Mouse (Mus musculus) testis, postnatal 14 days (tissue): ENCODE measurements around the gene Epb41l2.

ENCODE experiments used
- DNase-seq: peaks from one replicate; pipeline ENCODE4 v3.0.0; 2021; ENCODE audit warnings: low spot score

Epb41l2 gene

DNA sequence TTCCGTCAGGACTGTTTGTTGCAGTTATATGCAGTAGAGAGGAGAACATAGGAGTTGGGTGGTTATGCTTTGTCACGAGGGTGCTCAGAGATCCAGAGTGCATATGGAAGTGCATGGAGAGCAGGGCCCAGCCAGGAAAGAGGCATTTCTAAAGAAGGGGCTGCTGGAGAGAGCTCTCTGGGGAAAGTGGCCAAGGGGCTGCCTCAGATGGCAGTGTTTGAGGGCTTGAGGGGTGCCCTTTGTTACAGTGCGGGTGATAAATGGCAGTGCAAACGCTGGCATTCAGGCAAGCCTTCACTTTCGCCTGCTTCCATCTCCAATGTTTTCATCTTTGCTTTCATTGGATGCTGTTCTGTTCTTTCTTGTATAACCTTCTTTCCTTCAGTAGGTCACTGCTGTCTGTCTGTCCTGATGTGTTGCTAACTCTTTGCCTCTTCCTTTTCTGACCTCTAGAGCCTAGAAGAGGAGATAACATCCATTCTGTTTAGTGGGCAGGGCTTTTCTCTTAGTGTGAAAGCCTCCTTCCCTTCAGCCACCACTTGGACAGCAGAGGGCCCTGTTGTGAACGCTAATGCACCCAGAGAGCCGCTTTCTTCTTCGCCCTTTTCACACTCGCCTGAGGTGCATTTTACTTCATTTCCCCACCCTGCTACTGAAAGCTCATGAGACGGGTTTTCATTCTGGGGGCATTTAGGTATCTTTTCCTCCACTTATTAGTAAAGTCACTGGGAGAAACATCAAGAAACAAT is 139.9 kb downstream of the Epb41l2 start:
- DNase-seq = no peak

DNA sequence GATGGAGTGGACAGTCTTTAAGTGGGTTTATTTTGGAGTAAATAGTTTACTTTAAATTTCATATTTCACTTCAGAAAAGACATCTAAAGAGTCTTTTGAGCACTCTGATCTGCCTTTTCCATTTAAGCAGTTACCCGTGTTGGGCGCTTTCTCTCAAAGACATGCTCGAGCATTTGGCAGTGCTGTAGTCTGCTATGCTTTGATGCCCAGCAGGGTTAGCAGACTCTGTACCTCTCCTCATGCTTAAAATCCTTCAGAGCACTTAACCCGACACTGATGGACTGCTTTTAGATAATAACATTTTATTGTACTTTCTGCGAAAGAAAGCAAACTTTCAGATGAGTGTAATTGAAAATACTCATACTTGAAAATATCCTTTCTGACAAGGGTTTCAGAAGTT is 143.7 kb downstream of the Epb41l2 start:
- no peak for DNase-seq

DNA sequence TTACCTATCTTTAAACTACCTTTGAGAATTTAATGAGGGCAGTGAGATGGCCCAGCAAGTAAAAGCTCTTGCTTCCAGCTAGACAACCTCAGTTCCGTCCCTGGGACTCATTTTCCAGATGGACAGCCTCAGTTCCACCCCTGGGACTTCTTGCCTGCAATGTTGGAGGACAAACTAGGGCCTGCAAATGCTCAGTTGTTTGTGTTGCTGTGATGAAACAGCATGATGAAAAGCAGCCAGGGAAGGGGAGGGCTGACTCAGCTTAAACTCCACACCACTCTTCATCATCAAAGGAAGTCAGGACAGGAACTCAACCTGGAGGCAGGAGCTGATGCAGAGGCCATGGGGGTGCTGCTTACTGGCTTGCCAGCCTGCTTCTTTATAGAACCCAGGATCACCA is 154.2 kb downstream of the Epb41l2 start:
- DNase-seq = no peak

DNA sequence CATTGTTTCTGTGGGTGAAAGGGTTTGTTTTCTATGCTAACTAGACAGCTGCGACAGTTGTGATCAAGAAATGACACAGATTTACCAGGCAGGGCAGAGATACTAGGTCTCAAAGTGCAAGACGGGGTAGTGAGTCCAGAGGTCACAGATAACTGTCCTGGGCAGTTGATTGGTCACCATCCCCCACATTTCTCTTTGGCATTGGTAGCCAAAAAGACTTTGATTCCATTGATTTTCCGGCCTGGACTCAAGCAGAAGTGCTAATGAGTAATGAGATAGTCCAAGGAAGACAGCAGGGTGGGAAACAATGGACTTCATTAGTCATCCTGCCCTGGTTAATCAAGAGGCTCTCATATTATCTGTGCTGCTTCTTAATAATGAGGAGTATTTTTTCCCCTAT is 160.4 kb downstream of the Epb41l2 start:
- no peak for DNase-seq

DNA sequence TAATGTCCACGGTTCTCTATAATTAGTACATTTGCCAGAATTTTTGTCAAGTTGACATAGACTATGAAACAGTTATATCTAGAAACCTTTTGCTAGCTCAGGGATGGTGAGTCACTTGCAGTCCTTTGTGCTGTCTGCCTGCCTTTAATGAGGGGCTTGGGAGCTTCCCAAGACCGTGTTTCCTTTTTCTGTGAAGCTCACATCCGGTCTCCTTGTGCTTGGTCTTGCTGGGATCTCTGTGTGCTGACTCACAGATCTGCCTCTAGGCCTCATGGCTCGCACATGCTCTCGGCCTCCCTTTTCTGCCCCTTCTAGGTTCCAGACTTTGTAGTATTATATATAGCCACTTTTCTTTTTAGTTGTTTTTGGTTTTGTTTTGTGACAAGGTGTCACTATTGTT is 160.8 kb downstream of the Epb41l2 start:
- DNase-seq = no peak

DNA sequence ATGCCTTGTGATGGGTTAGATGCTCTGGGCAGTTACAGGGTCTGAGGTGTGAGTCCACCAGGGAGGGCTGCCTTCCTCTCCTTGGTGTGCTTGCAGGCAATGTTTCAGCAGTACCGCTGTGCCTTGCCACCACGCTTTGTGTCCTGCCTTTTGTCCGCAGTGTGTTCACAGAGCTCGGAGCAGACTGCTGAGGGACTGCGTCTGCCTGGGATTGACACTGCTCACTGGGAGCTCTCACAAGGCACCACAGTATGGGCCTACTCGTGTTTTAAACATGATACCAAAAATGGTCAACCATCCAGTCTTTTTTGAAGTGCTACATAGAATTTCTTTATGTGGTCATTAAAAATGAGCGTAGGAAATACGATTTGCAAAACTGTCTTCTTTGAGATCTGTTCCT is 164.1 kb downstream of the Epb41l2 start:
- DNase-seq = no peak

DNA sequence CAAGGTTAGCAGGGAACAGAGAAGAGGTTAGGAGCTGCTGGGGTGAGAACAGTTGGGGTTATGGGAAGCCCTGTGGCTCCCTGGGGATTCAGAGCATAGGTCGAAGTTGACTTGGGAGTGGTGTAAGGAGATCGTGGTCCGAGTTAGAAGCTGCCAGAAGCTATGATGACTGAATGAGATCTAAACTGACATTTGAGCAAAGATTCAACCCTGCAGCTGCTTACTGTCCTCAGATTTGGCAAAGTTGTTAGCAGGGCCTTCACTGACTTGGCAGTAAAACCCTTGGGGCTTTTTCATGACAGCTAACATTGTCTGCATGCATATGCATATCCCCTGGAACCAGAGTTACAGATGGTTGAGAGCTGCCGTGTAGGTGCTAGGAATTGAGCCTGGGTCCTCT is 166.6 kb downstream of the Epb41l2 start:
- DNase-seq = peak; percentile 2

DNA sequence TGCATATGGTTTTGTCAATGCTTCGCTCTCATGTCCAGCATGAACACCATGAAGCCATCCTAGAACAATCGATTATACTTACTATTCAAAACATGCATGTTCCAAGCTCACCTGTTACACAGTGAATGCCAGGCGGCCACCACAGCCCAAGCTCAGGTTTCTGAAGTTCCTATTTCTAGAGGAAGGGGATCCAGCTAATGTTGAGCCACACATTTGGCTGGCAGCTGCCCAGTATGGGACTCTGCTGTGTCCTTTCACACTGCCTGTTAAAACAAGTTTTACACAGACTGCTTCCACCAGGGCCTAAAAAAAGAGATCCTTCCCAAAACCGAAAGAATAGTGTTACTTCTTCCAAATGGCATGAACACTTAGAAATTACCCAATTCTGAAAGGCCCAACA is 167.0 kb downstream of the Epb41l2 start:
- DNase-seq = peak; percentile 2

DNA sequence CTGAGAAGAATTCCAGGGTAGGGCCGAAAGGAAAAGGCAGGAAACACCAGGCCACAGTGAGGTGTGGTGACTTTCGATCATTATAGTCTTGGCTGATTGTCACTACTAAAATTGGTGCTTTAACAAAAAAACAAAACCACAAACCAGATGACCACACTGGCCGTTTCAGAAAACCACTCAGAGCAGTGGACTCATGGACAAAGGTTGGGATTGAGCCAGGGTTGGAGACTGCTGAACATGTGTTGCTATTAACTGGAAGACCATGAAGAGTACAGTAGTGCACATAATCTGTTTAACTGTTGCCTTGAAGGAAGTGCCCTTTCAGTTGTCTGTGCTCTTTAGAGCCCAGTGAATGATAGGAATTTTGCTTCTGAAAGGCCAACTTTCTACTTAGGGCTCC is 167.5 kb downstream of the Epb41l2 start:
- peak; percentile 2 for DNase-seq

DNA sequence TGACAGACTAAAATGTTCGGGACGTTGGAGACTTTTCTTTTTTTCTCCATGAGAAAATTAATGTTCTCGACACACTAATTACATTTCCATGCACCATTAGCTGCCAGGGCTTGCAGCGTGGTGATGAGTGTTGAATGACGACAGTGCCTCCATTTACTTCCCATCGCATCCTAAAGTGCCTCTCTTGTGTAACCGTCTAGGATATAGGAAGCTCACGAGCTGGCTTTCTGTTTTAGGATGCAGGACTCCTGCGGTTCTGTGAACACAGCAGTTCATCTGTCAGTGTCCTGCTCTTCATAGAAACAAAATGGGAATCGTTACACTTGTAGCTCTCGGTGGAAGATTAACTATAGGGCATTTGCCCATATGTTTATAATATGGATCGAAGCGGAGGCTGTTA is 171.7 kb downstream of the Epb41l2 start:
- no peak for DNase-seq

DNA sequence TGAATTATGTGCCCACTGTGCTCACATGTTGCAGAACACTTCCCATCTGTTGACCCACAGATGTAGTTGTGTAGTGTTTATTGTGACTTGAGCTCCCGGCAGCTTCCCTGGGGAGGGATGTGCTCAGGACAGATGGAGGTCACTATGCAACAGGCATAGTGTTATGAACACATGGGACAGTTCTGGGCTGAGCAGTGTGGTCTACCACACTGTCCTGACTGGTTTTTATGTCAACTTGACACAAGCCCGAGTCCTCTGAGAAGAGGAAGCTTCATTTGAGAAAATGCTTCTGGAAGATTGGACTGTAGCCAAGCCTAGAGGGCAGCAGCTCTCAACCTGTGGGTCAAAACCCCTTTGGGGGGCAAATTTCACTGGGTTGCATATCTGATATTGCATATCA is 173.5 kb downstream of the Epb41l2 start:
- DNase-seq = peak; percentile 2

DNA sequence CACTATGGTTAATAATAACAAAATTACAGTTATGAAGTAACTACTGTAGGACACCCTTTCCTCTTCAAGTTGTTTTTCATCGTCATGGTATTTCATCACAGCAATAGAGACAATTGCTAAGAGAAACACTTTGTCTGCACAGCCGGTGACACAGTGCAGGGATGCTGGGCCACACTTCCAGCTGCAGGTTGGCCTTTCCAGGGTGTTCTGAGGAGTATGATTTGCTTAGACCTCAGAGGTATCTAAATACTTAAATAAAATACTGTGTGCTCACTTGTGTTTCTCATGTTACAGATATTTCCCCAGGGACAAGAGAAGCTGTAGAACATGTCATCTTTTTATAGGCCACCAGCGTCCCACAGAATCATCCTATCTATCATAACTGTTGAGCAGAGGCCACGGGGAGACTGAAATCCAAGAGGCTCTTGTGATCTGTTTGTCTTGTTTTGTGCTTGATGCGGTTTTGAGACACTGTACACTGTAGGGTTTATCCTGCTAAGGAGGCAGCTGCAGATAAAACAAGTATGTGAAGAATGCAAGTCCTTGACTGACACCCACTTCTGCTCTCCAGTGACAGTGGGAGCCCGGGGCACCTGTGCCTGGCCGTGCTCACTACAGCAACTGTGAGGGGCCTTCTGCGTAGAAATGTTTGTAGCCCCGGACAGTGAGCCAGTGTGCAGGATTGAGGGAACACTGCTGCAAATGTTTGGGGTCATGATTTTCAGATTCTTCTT is 174.1 kb downstream of the Epb41l2 start:
- DNase-seq = peak; percentile 2

DNA sequence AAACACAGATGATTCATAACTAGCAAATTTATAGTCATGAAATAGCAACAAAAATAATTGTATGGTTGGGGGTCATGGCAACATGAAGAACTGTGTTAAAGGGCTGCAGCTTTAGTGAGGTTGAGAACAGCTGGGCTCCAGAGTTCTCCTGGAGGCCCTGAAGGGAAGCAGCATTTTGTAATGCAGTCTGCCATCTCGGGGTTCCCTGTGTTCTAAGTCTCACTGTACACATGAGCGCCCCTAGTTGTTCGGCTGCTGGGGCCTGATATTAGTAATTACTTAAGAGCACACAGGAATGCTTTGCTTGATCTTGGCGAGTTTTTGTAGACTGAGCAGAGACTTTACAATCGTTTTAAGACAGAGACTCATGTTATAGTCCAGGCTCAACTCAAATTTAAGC is 174.9 kb downstream of the Epb41l2 start:
- DNase-seq = no peak

DNA sequence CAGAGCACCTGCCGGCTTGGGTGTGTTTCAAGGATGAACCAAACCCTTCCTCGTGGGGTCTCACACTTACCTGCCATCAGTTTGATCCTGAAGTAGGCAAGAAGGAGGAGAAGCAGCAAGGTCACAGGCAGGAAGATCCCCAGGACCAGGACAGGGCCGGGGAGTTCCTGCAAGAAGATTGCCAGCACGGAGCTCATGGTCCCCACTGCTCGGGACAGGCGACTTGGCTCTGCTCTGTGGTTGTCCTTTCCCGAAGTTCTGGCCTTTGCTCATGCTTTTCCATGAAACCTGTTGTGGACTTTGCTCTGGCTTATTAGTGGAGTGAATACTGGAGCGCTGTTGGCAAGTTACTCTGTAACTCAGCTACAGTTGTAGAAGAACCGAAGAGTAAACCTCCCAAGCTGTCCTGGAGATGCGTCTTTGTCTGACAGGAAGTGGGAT is 176.3 kb downstream of the Epb41l2 start, which contains the start of gene Smlr1:
Gene Smlr1, minus strand, starts transcription at position 377 of the 441 bp plus-strand sequence.
- no peak for DNase-seq

DNA sequence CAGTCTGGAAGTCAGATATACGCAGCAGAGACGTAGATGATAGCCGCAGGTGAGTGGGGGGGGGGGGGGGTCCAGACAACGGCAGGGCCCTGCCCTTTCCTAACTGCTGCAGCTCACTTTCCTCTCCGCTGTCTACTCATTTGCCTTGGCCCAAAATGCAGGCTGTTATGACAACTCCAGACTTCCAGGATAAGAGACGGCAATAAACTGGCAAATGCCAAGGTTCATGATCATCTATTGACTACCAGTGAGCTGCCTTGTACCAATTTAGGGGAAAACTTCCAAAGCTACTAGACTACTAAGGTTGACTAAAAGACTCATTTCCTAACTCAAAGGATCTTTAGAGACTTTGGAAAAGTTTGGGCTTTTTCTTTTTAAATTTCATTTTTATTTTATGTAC is 177.0 kb downstream of the Epb41l2 start:
- no peak for DNase-seq

DNA sequence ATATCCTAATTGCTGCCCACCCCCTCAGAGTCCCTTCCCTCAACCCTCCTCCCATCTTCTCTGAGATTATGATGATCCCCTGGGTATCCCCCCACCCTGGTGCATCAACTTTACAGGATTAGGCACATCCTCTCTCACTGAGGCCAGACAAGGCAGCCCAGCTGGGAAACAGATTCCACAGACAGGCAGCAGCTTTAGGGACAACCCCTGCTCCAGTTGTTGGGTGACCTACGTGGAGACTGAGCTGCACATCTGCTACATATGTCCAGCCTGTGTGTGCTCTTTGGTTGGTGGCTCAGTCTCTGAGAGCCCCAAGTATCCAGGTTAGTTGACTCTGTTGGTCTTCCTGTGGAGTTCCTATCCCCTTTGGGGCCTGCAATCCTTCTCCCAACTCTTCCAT is 179.1 kb downstream of the Epb41l2 start:
- DNase-seq = peak; percentile 1

DNA sequence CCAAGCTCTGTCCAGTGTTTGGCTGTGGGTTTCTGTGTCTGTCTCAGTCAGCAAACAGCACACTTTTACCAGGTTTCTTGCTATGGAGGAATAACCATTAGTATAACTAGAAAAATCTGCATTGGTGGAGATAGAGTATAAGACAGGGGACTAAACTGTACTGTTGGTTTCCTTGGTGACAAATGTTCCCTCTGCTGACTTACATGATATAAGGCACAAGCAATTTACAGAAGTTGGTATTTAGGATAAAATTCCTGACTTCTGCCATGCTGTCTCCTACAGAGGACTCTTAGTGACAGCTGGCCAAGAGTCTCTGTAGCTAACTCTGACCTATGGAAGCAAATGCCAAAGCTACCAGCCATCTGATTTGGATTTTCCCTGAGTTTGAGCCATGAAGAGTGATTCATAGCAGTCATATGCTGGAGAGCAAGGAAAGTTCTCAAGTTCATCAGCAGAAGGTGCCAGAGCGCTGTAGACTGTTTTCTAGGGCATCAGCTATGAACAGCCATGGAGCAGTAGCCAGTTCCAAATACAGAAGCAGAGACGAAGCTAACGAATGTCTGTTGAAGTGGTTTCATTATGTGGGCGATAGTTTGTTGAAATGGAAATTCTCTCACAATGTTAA is 179.7 kb downstream of the Epb41l2 start:
- DNase-seq = peak; percentile 7

DNA sequence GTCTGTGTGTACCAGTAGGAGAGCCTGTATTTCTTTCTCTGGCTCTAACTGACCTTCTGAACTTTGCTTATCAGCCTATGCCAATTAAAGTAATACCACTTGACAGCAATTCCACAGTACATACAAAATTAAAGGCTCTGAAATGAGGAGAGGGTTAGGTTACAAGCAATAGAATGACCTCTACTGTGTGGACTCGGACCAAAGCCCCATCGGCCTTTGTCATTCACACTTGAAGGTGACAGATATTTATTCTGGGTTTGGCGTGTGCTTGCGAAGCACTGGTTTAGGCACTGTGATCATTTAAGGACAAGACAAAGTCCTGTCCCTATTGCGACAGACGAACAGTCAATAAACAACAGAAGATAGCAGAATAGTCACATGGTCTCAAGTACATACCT is 180.2 kb downstream of the Epb41l2 start:
- DNase-seq = no peak

DNA sequence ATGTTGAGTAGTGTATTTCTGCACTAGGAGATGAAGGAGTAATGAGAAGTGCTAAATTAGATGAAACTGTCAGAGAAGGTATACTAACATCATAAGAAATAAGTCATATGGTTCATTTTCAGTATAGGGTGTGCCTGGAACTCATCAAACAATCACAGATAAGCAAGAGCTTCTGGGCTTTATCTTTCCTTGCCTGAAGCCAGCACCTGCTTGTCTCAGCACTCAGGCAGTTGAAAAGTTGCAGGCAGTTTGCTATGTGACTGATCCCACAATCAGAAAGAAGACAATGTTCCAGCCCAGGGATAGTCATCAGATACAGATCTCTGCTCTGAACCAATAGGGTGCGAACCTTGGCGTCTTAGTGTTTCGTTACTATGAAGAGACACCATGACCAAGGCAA is 181.5 kb downstream of the Epb41l2 start:
- DNase-seq = peak; percentile 1

DNA sequence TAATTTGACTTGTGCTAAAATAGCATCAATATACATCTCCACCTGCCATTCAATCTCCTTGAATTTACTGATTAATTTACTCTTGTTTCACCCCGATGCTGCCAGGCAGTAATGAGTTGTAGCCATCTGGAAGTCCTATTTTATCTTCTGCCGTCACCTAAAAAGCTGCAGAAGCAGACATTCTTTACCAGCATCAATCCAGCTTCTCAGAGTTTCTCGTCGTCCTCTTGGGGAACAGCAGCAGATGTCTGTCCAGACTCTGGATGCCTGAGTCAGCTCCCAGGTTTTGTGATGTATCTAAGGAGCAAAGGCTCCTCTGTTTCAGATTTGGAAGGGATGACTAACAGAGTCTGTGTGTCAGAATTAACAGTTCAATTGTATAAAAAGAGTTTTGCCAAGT is 193.3 kb downstream of the Epb41l2 start:
- DNase-seq = no peak

DNA sequence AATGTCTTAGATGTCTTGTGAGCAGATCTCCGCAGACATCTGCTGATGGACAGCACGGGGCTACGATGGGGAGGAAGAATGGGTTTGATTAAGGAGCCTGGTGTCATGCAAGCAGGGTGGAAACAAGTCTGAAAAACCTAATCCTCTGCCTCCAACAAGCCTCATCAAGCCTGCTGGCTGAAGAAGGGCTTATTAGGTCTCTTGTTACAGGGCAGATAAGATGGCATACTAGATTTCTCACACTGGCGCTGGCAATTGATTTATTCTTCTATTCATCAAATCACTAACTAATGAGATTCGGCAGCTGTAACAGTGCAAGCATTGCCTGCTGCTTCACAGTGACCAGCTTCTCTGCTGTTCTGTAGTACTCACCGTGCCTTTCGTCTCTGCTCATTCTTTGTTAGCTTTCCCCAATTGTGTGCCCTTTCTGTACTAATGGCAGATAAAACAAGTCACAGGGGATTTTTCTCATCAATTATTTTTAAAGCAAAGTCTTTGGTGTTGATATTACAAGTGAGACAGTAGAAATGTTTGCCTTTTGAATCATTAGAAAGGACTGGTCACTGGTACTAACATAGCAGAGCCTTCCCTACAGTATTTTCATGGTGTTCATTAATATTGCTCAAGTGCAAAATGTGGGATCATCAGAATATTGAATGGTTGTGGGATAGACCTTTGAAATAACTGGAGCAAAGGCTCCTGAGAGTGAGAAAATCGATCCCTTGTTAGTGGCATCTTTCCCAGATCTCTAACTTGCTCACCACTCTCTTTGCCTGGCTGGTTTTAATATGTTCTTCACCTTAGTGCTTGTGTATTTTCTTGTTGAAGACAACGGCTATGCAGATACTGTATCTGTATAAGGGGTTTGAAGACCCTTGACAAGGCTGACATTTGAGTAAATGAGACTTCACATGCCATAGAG is 212.0 kb downstream of the Epb41l2 start:
- no peak for DNase-seq
